Mouse (Mus musculus): ENCODE results near the gene Adgrb2.

Adgrb2 gene

DNA sequence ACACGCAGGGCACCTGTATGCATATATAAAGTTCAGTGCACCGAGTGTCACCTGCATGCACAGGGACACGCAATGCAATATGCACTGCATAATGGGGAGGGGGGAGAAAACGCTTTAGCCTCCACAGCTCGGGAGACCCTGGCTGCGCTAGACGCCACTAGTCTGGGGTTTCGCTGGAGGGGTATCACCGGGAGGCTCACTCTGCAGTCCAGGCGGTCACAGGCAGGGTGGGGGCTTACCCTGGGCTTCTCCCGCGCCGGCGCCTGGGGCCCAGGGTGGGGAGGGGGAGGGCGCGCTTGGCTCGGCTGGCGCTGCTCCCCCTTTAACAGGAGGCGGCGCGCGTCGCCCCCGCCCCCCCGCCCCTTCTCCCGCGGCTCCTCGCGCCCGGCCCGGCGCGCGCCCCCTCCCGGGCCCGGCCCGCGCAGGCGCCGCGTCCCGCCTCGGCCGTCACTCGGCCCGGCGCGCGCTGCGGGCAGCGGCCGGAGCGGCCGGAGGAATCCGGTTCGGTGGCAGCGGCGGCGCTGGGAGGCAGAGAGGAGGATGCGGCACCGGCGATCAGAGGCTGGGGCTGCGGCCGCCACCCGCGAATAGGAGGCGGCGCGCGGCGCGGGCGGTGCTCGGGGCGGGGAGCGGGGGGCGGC is at the start of gene Adgrb2:
TSS of gene Adgrb2 (plus strand) at position 450 of the 641 bp plus-strand sequence.
- DNase-seq (ENCODE audit: low spot score in 2 of 2), result no peak

GRCm38 (mm10) chr4:129951359-129951821 is 33.3 kb upstream of the Adgrb2 start:
- no peak for DNase-seq (ENCODE audit: low spot score in 2 of 2)

GRCm38 (mm10) chr4:129952241-129952810 is 32.3 kb upstream of the Adgrb2 start:
- no peak for DNase-seq (ENCODE audit: low spot score in 2 of 2)

DNA sequence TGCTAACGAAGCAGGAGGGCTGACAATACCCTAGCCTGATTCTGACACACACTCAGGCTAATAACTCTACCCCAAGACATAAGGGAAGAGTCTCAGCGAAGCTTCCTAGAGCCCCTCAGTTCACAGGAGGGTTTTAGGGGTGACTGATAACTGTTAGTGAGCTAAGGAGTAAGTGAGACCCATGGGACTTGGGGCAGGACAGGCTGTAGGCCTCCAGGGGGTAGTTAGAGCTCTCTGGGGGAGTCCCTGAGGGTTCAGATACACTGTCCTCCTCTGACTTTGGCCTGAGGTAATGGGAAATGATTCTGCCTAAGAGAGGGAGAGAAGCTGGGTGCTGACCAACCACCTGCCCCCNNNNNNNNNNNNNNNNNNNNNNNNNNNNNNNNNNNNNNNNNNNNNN is 30.1 kb upstream of the Adgrb2 start:
- DNase-seq (ENCODE audit: low spot score in 2 of 2), result no peak

GRCm38 (mm10) chr4:129960180-129960944 is 24.3 kb upstream of the Adgrb2 start:
- DNase-seq (ENCODE audit: low spot score in 2 of 2), result peak; percentile 75 to 86

GRCm38 (mm10) chr4:129965294-129965693 is 19.4 kb upstream of the Adgrb2 start:
- DNase-seq (ENCODE audit: low spot score in 2 of 2), result no peak

GRCm38 (mm10) chr4:129966201-129966600 is 18.5 kb upstream of the Adgrb2 start:
- peak in 1 of 2 experiments; percentile 67 for DNase-seq (ENCODE audit: low spot score in 2 of 2)

DNA sequence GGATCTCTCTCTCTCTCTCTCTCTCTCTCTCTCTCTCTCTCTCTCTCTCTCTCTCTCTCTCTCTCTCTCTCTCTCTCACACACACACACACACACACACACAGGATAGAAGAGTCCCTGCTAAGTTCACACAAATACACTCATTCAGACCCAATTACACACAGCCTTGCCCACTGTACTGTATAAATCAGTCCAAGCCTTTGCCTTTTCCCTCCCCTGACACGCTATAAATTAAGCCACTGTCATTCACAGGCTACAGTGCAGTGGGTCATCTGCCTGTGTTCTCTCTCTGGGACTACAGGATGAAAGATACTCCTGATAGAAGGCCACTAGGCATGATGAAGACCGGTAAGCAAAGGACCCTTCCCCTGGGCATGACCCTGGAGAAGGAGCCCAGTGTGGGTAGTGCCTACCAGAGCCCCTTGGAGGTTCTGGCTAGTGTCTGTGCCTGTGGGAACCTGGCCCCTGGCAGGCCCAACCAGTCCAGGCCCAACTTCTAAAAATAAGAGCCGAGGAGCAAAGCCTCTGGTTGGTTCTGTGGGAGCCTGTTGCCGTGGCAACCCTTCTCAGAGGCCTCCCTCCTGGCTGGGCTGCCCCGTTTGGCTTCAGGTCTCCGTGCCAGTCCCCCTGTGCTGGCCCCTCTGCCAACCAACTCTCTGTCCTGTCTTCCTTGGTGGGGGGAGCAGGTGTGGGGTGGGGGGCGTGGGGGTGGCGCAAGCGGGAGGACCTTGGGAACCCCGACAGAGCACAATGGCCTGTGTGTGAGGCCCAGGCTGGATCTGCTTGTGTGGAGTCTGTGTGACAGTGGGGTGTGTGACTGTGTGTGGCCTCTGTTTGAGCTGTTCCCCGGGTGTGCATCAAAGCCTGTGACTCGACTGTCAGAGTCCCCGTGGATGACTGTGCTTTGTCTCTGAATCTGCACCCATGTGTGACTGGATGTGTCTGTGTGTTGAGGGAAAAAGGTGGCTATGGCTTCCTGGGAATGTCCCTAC is 17.4 kb upstream of the Adgrb2 start:
- DNase-seq (ENCODE audit: low spot score in 2 of 2), result peak in 1 of 2 experiments; percentile 71

DNA sequence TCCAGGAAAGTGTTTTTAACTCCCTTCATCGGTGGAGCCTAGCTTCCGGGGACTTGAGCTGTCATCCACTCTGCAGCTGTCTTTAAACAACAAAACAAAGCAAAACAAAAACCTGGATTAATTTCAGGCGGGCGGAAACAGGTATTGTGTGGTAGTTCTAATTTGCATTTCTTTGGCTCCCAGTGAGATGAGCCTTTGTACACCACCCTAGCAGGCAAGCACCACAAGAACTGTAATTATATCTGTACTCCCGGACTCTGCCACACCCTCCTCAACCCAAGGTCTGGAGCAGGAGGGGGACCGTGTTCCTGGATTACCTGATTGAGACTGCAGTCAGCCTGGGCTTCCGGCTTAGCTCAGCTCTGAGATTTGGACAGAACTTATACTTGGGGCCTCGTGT is 14.5 kb upstream of the Adgrb2 start:
- no peak for DNase-seq (ENCODE audit: low spot score in 2 of 2)

- no peak for DNase-seq (ENCODE audit: low spot score in 2 of 2)
These were observed 13.8 kb upstream of the Adgrb2 start for GRCm38 (mm10) chr4:129970861-129971260.

GRCm38 (mm10) chr4:129971989-129972388 is 12.7 kb upstream of the Adgrb2 start:
- no peak for DNase-seq (ENCODE audit: low spot score in 2 of 2)

- no peak for DNase-seq (ENCODE audit: low spot score in 2 of 2)
These were observed 10.4 kb upstream of the Adgrb2 start for GRCm38 (mm10) chr4:129974285-129974684.

DNA sequence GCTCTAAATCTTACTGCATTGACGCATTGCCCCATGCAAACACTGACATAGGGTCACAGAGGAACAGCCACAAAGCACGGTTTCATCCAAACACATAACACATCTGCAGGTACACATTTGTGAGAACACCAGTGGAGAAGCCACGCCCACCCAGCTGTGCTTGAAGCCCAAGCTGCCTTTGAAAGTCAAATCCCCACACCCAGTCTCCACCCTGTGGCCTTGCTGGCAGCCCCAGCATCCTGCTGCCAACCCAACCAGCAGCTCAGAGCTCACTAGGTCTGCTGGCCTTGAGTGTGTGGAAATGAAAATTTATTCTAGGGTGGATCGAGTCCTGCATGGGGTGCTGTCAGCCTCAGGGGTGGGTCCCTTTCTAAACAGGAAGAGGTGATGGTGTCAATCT is 7.4 kb upstream of the Adgrb2 start:
- no peak for DNase-seq (ENCODE audit: low spot score in 2 of 2)

DNA sequence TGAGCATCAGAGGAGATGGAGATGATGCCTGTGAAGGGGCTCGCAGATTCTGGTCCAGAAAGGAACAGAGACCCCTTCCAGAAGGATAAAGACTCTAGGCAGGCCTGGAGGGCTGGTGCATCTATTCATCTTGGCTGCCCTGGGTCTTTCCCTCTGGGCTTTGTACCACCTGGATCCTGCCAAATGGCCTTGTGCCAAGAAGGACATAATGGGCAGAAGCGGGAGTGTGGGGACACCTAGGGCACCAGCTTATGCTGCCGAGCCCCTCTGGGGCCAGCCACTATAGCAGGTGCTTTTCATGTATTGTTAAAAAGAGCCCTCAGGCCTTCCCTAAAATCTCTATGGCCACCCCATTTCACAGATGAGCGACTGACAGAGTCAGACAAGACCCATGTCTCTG is 6.4 kb upstream of the Adgrb2 start:
- no peak for DNase-seq (ENCODE audit: low spot score in 2 of 2)

- DNase-seq (ENCODE audit: low spot score in 2 of 2), result no peak
These were observed 5.7 kb upstream of the Adgrb2 start for GRCm38 (mm10) chr4:129978930-129979329.

- DNase-seq (ENCODE audit: low spot score in 2 of 2), result no peak
These were observed 3.0 kb upstream of the Adgrb2 start for GRCm38 (mm10) chr4:129981657-129982056.

- no peak for DNase-seq (ENCODE audit: low spot score in 2 of 2)
These were observed 1.6 kb upstream of the Adgrb2 start for GRCm38 (mm10) chr4:129983046-129983445.

GRCm38 (mm10) chr4:129983764-129984420 is 778 bp upstream of the Adgrb2 start:
- peak; percentile 75 to 92 for DNase-seq (ENCODE audit: low spot score in 2 of 2)

- DNase-seq (ENCODE audit: low spot score in 2 of 2), result no peak
These were observed 546 bp downstream of the Adgrb2 start for GRCm38 (mm10) chr4:129985161-129985670.

DNA sequence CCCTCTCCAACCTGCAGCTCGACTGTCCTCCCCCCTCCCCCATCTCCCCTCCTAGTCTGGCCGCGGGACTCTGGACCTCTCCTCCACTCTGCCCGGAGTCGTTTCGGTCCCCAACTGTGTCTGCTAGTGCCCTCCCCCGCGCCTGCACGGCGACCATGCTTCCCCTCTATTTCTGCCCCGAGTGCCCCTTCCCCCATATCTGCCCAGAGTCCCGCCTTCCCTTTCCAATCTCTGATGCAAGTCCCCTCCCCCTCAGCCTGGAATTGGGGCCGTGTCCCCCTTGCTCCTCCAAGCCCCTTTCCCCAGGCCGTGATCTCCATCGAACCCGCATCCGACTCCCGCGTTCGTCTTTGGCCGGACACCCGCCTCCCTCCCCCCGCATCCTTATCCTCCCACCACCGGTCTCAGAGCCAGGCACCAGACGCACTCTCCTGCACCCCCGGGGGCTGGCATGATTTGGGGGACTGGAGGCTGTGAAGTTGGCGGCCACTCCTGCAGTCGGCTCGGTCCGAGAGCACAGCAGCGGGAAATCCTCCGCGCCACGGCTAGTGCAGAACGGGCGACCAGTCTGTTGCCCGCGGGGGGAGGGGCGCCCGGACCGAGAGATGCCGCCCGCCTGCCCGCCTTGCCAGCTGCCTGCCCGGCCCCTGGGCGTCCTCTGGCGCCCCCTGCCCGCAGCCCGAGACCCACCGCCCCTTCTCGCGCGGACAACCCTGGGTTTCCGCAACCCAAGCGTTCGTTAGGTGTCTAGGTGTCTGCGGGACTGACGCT is 1.2 kb downstream of the Adgrb2 start:
- DNase-seq (ENCODE audit: low spot score in 2 of 2), result peak in 1 of 2 experiments; percentile 79

Measured in left cerebral cortex, adult 9 months (tissue).